Mouse (Mus musculus) forebrain, embryonic 13.5 days (tissue): ENCODE measurements around the gene Setd1b. TPM values are rescaled to one million over a fixed set of nuclear protein-coding genes. Genes with fewer than 3 reads are reported as not detected.
A peak's percentile ranks its signal among the peaks of the same experiment; 100 is the strongest.

Experiments
- ATAC-seq: fragments of 200-750 bp; cut with Nextera tagmentation; 2 replicates; pipeline ENCODE4 v1.8.0; 2017
- H3K27ac ChIP-seq: fragments of 300-500 bp; sonication (generic); 2 replicates; pipeline ENCODE4 v1.5.1; 2015; ENCODE audit warnings: inconsistent platforms, mild to moderate bottlenecking, moderate library complexity
- H3K27me3 ChIP-seq: fragments of 300-500 bp; sonication (generic); 2 replicates; pipeline ENCODE4 v1.6.1; 2015; ENCODE audit warnings: mild to moderate bottlenecking, inconsistent platforms
- H3K36me3 ChIP-seq: fragments of 300-500 bp; sonication (generic); 2 replicates; pipeline ENCODE4 v1.6.1; 2015; ENCODE audit warnings: mild to moderate bottlenecking, inconsistent platforms; ENCODE audit not compliant: poor library complexity, severe bottlenecking
- H3K4me1 ChIP-seq: fragments of 300-500 bp; sonication (generic); 2 replicates; pipeline ENCODE4 v1.6.1; 2015; ENCODE audit warnings: inconsistent platforms
- H3K4me2 ChIP-seq: fragments of 300-500 bp; sonication (generic); 2 replicates; pipeline ENCODE4 v1.6.1; 2015; ENCODE audit warnings: inconsistent platforms, mild to moderate bottlenecking, moderate library complexity
- H3K4me3 ChIP-seq: fragments of 300-500 bp; sonication (generic); 2 replicates; pipeline ENCODE4 v1.5.1; 2015; ENCODE audit warnings: mild to moderate bottlenecking, inconsistent platforms
- H3K9ac ChIP-seq: fragments of 300-500 bp; sonication (generic); 2 replicates; pipeline ENCODE4 v1.6.1; 2015; ENCODE audit warnings: mild to moderate bottlenecking, inconsistent platforms
- H3K9me3 ChIP-seq: fragments of 300-500 bp; sonication (generic); replicated peaks from 2 replicates; pipeline ENCODE4 v1.6.1; 2016; ENCODE audit warnings: inconsistent platforms
- WGBS: fragments of 180-500 bp; shearing (Covaris S2); methylation state at CpG from one replicate; pipeline ENCODE4 v1.1.7; 2015; 5-methylcytosine and 5-hydroxymethylcytosine counted together
- polyA plus RNA-seq: library from polyadenylated mRNA; unstranded; fragments of >200 nt; fragmentation: Nextera tagmentation; extraction: Ambion mirVana; gene quantifications from 2 replicates; pipeline ENCODE4 v1.2.1, GENCODE M21; 2015

The Setd1b gene
- 13.4 and 13.9 TPM in 2 replicates for polyA plus RNA-seq

DNA sequence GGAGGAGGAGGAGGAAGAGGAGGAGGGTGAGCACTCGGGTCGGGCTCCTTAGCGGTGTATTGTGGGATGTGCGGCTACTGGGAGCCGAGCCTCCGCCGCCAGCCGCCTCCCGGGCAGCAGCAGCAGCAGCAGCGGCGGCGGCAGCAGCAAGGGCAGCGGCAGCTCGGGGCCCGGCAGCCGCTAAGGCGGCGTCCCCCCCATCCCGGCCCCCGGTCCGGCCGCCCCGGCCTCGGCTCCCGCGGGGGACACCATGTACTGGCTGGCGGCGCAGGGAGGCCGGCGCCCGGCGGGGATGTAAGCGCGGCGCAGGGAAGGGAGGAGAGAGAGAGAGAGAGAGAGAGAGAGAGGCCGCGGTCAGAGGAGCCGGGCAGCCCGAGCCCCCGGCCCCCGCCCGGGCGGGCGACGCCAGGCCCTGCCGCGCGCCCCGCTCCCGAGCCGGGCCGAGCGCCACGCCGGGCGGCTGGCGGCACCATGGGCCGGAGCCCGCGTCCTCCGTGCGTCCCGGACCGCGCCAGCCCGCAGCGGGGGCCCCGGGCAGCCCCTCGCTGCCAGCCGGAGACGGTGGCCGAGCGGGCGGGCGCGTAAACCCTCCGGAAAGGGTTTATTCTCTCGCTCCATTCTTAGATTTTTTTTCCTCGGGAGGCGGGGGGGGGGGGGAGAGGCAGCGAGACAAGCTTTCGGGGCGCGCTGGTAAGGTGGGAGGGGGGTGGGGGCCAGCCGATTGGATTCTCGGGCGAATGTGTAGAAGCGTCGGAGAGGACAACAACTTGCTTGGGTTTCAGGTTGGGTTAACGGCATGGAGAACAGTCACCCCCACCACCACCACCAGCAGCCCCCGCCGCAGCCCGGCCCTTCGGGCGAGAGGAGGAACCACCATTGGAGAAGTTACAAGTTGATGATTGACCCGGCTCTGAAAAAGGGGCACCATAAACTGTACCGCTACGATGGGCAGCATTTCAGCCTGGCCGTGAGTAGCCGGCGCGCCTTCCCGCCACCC is at the start of gene Setd1b:
Gene Setd1b, plus strand, starts transcription at position 33 of the 997 bp plus-strand sequence.
- Histone ChIP-seq H3K4me2 (peak within 1 kb of the TSS; percentile 100), H3K9me3 (no peaks in the 10 kb centered on the region), H3K9ac (peak within 1 kb of the TSS; percentile 100), H3K4me3 (peak within 1 kb of the TSS; percentile 94), H3K36me3 (peaks cover 22% of the 10 kb centered on the region), H3K27ac (peak within 1 kb of the TSS; percentile 100), H3K4me1 (peaks cover 40% of the 10 kb centered on the region), H3K27me3 (no peaks in the 10 kb centered on the region)
- under 1% methylated on average over 75 of the region's 103 CpGs for WGBS
- peak; percentile 20 for ATAC-seq

GRCm38 (mm10) chr5:123093077-123093633 is 48.8 kb upstream of the Setd1b start:
- Histone ChIP-seq H3K4me2 (no peak overlapping the region), H3K27ac (no peak overlapping the region), H3K9ac (no peak overlapping the region), H3K4me3 (no peak overlapping the region), H3K36me3 (no peaks in the 10 kb centered on the region), H3K27me3 (no peaks in the 10 kb centered on the region), H3K9me3 (no peaks in the 10 kb centered on the region), H3K4me1 (no peaks in the 10 kb centered on the region)
- WGBS: 84% methylated on average over 14 of the region's 14 CpGs
- no peak for ATAC-seq

DNA sequence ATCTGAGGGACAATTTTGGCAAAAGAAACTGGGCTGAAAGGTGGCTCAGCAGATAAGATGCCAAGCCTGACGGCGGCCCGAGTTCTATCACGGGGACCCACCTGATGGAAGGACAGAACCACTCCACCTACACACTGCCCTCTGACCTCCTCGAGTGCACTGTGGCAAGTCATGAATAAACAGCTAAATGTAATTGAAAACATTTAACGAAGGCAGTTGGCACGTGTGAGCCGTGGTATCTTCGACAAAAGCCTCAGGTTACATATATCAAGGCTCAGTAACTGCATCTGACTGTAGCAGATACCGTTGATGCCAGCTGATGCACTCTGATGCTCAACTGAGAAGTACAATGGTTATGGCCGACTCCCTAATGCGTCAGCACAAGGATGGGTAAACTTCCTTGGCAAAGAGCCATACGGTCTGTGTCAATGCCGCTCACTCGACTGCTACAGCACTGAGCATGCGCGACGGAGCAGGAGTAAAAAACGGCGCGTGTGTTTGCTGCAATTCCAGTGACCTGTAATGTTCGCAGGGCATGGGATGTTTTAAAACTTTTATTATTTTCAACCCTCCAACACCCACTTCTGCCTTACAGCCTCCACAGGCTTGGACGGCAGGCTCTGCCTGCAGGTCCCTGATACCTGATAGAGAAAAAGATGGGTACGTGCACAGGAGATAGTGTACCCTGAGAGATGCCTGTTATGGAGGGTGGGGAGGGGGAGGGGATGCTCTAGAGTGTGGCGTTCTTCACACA is 47.6 kb upstream of the Setd1b start:
- H3K27me3 ChIP-seq: no peaks in the 10 kb centered on the region
- no peak overlapping the region for H3K9ac ChIP-seq
- no peak overlapping the region for H3K4me3 ChIP-seq
- WGBS: 78% methylated on average over 25 of the region's 25 CpGs
- no peaks in the 10 kb centered on the region for H3K36me3 ChIP-seq
- H3K9me3 ChIP-seq: no peaks in the 10 kb centered on the region
- ATAC-seq: no peak
- H3K27ac ChIP-seq: no peak overlapping the region
- H3K4me1 ChIP-seq: no peaks in the 10 kb centered on the region
- no peak overlapping the region for H3K4me2 ChIP-seq

- WGBS: 86% methylated on average over 8 of the region's 8 CpGs
- H3K4me2 ChIP-seq: no peak overlapping the region
- no peak overlapping the region for H3K27ac ChIP-seq
- H3K4me3 ChIP-seq: no peak overlapping the region
- no peak for ATAC-seq
- no peaks in the 10 kb centered on the region for H3K9me3 ChIP-seq
- no peaks in the 10 kb centered on the region for H3K27me3 ChIP-seq
- H3K9ac ChIP-seq: no peak overlapping the region
- 0 out of 2 replicates have a peak, but pooled peaks cover 4% of the 10 kb centered on the region for H3K36me3 ChIP-seq
- no peaks in the 10 kb centered on the region for H3K4me1 ChIP-seq
Measured at GRCm38 (mm10) chr5:123096299-123096698, 45.7 kb upstream of the Setd1b start.

DNA sequence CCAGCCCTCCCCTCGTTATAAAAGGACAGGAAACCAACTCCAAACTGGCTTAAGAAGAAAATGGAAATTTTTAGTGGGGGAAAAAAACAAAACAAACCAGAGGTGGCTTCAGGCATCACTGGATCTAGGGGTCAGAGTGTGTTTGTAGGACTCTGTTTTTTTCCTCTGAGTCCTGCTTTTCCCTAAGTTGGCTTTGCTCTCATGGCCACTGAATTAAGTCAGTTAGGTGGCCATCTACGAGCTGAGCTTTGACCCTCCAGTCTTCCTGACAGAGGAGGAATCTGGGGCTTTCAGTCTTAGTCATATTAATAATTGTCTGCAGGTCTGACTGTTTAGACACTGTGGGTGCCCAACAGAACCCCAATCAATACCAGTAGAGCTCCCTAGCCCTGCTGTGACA is 43.5 kb upstream of the Setd1b start:
- 75% methylated on average over 2 of the region's 2 CpGs for whole genome bisulfite sequencing
- H3K36me3 ChIP-seq: 0 out of 2 replicates have a peak, but pooled peaks cover 4% of the 10 kb centered on the region
- no peak for ATAC-seq
- H3K4me2 ChIP-seq: no peak overlapping the region
- no peaks in the 10 kb centered on the region for H3K27me3 ChIP-seq
- no peak overlapping the region for H3K4me3 ChIP-seq
- H3K9me3 ChIP-seq: no peaks in the 10 kb centered on the region
- H3K27ac ChIP-seq: no peak overlapping the region
- H3K4me1 ChIP-seq: no peaks in the 10 kb centered on the region
- no peak overlapping the region for H3K9ac ChIP-seq

GRCm38 (mm10) chr5:123102376-123102775 is 39.6 kb upstream of the Setd1b start:
- WGBS: 78% methylated on average over 7 of the region's 7 CpGs
- Histone ChIP-seq H3K9ac (no peak overlapping the region), H3K4me1 (no peaks in the 10 kb centered on the region), H3K9me3 (no peaks in the 10 kb centered on the region), H3K27me3 (no peaks in the 10 kb centered on the region), H3K4me2 (no peak overlapping the region), H3K27ac (no peak overlapping the region), H3K4me3 (no peak overlapping the region), H3K36me3 (0 out of 2 replicates have a peak, but pooled peaks cover 4% of the 10 kb centered on the region)
- ATAC-seq: no peak

- no peaks in the 10 kb centered on the region for H3K4me1 ChIP-seq
- no peak overlapping the region for H3K4me2 ChIP-seq
- H3K27ac ChIP-seq: no peak overlapping the region
- WGBS: 84% methylated on average over 8 of the region's 8 CpGs
- H3K9ac ChIP-seq: no peak overlapping the region
- H3K27me3 ChIP-seq: no peaks in the 10 kb centered on the region
- no peak overlapping the region for H3K4me3 ChIP-seq
- H3K9me3 ChIP-seq: no peaks in the 10 kb centered on the region
- ATAC-seq: no peak
- H3K36me3 ChIP-seq: 0 out of 2 replicates have a peak, but pooled peaks cover 4% of the 10 kb centered on the region
Measured at GRCm38 (mm10) chr5:123103556-123103955, 38.4 kb upstream of the Setd1b start.

DNA sequence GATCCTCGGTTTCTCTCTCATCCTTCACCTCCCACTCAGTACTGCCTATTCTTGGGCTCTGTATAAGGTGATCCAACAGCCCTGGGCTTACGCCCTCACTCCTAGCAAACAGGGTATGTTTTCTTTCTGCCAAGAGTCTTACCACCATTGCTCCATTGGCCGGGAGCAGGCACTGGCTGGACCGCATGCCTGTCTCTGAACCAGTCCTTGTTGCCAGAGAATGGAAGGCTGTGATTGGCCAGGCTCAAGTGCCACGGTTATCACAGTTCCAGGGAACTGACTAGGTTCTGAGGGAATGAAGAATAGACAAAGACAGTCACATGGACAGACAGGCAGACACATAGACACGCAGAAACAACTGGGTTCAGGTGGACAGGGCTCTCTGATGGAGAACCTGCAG is 37.2 kb upstream of the Setd1b start:
- WGBS: 88% methylated on average over 6 of the region's 6 CpGs
- H3K27me3 ChIP-seq: no peaks in the 10 kb centered on the region

DNA sequence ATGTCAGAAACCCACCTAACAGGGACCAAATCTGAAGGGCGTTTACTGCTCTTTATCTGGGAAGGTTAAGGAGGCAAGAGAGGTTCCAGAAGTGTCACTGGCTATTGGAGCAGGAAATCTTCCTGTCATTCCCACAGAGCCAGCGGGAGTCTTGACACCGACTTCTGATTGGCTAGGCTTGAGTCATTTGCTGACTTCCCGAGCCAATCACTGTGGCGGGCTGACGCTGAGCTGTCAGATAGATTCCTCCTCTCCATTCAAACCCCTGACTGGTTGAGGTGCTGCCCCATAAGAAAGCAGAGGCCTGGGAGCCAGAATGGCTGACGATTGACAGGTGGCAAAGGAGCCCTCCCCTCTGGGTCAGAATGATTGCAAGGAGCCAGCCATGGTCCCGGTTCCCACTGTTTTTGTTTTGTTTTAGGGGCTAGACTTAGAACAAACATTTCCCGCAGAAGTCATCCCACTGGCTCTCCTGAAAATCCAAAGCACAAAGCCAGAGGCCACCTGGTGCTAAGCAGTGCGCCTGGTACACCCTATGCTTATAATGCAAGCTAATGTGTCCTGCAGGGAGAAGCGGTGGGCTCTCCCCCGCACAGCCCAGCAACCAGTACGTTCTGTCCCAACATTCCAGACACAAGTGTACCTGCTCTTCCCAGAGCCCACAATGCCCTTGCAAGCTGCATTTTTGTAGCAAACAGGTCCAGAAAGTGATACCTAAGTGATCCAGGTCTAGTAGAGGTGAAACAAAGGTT is 32.4 kb upstream of the Setd1b start:
- ATAC-seq: peak; percentile 81
- Histone ChIP-seq H3K4me1 (peaks cover 22% of the 10 kb centered on the region), H3K9me3 (no peaks in the 10 kb centered on the region), H3K4me2 (peak overlapping the region; percentile 43), H3K4me3 (no peak overlapping the region), H3K27me3 (no peaks in the 10 kb centered on the region), H3K27ac (no peak overlapping the region), H3K9ac (peak overlapping the region; percentile 32; the same call in 1 of the 2 replicates), H3K36me3 (no peaks in the 10 kb centered on the region)
- WGBS: 31% methylated on average over 13 of the region's 13 CpGs

More for the DNA sequence above, 37.2 kb upstream of the Setd1b start:
- Histone ChIP-seq H3K4me3 (no peak overlapping the region), H3K9me3 (no peaks in the 10 kb centered on the region), H3K4me1 (peaks cover 10% of the 10 kb centered on the region), H3K9ac (no peak overlapping the region), H3K36me3 (0 out of 2 replicates have a peak, but pooled peaks cover 1% of the 10 kb centered on the region), H3K4me2 (no peak overlapping the region), H3K27ac (no peak overlapping the region)
- no peak for ATAC-seq

DNA sequence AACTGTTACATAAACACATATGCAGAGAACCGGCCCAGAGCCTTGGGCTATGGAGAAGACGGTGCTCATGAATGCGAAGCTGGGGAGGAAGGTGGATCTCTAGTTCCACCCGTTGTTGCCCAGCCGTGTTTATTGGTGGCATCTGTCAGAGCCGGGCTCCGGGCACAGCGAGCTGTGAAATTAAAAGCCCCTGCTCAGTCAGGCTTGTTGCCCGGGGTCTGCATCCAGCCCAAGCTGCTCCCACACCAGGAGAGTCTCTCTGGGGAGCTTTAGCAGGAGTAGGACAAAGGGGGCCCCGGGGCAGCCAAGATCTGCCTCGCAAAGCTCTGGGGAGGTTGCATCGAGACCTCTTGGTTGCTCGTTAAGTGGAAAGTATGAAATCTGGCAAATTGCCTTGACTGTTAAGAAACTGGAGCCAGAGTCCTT is 31.7 kb upstream of the Setd1b start:
- 38% methylated on average over 13 of the region's 13 CpGs for WGBS
- Histone ChIP-seq H3K9me3 (no peaks in the 10 kb centered on the region), H3K9ac (0 out of 2 replicates have a peak overlapping the region, but pooled peaks have one; percentile 32), H3K27me3 (no peaks in the 10 kb centered on the region), H3K4me1 (peaks cover 22% of the 10 kb centered on the region), H3K4me2 (0 out of 2 replicates have a peak overlapping the region, but pooled peaks have one; percentile 6), H3K4me3 (no peak overlapping the region), H3K27ac (peak overlapping the region; percentile 5; the same call in 1 of the 2 replicates), H3K36me3 (no peaks in the 10 kb centered on the region)
- ATAC-seq: peak; percentile 70

GRCm38 (mm10) chr5:123114109-123114508 is 27.9 kb upstream of the Setd1b start:
- Histone ChIP-seq H3K27ac (no peak overlapping the region), H3K4me3 (no peak overlapping the region), H3K36me3 (no peaks in the 10 kb centered on the region), H3K27me3 (no peaks in the 10 kb centered on the region), H3K9ac (no peak overlapping the region), H3K4me2 (no peak overlapping the region), H3K9me3 (no peaks in the 10 kb centered on the region), H3K4me1 (peaks cover 18% of the 10 kb centered on the region)
- WGBS: 73% methylated on average over 11 of the region's 11 CpGs
- no peak for ATAC-seq
